8 mouse cellular contexts compared by ENCODE assay signal in the genomic region with DNA sequence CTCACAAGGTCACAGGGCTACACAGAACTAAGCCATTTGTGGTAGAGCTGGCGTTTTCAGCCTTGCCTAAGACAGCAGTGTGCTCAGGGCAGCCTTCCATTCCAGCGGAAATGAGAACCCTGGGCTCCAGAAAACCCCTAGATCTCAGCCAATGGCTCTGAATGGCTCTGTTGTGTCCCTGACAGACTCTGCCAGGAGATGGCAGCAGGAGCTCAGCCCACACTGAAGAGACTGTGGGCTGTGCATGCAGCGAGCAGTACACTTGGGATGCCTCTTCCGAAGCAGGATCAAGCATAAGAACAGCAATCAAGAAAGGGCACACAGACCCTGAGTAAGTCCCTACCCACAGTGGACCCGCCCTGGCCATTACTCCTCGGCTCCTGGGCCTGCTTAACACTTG.
DNase-seq lines count a peak whose midpoint lies in the region; ATAC-seq and TF ChIP-seq lines count a peak whose summit lies in the region.
"Not testable (repeated sequence)": the region's sequence is repeated elsewhere in the genome, so short reads cannot be mapped to it uniquely, and the experiment has no call there.

No protein-coding gene starts in this region.

- not testable (repeated sequence) for DNase-seq in hindbrain, postnatal 0 days (ENCODE audit: low spot score); kidney, postnatal 0 days (ENCODE audit: low spot score); midbrain, embryonic 14.5 days

- no CpG with 5 or more reads among the region's 6 CpGs for WGBS in forebrain, embryonic 15.5 days
- WGBS in heart, embryonic 16.5 days, result no CpG with 5 or more reads among the region's 6 CpGs
- no CpG with 5 or more reads among the region's 6 CpGs for WGBS in hindbrain, postnatal 0 days
- no CpG with 5 or more reads among the region's 6 CpGs for WGBS in kidney, postnatal 0 days
- WGBS in lung, embryonic 15.5 days, result no CpG with 5 or more reads among the region's 6 CpGs
- no CpG with 5 or more reads among the region's 6 CpGs for WGBS in midbrain, embryonic 14.5 days
- no CpG with 5 or more reads among the region's 6 CpGs for WGBS in neural tube, embryonic 15.5 days

- not testable (repeated sequence) for H3K36me3 ChIP-seq in forebrain, embryonic 15.5 days; heart, embryonic 16.5 days (ENCODE audit: control insufficient read depth, insufficient read depth); hindbrain, postnatal 0 days (ENCODE audit: insufficient read depth, low read length); kidney, postnatal 0 days (ENCODE audit: insufficient read depth, low read length); lung, embryonic 15.5 days; midbrain, embryonic 14.5 days (ENCODE audit: control insufficient read depth, insufficient read depth, low read length); neural tube, embryonic 15.5 days

- not testable (repeated sequence) for TF ChIP-seq CTCF in hindbrain, postnatal 0 days (IDR thresholded peaks at IDR 0.05; ENCODE audit: low read depth); kidney, postnatal 0 days (IDR thresholded peaks at IDR 0.05; ENCODE audit: low read depth)

- H3K9ac ChIP-seq in forebrain, embryonic 15.5 days (replicated peaks); heart, embryonic 16.5 days (ENCODE audit: low read length); hindbrain, postnatal 0 days (replicated peaks; ENCODE audit: low read length); kidney, postnatal 0 days (ENCODE audit: low read depth, low read length); lung, embryonic 15.5 days; midbrain, embryonic 14.5 days (replicated peaks; ENCODE audit: low read length); neural tube, embryonic 15.5 days (replicated peaks): not testable (repeated sequence)

- H3K4me1 ChIP-seq in forebrain, embryonic 15.5 days; heart, embryonic 16.5 days (ENCODE audit: control insufficient read depth, insufficient read depth, low read length); hindbrain, postnatal 0 days (ENCODE audit: insufficient read depth, low read length); kidney, postnatal 0 days (replicated peaks; ENCODE audit: insufficient read depth, low read length); lung, embryonic 15.5 days; midbrain, embryonic 14.5 days (ENCODE audit: control insufficient read depth, insufficient read depth, low read length); neural tube, embryonic 15.5 days: not testable (repeated sequence)

- not testable (repeated sequence) for H3K4me2 ChIP-seq in forebrain, embryonic 15.5 days (replicated peaks); heart, embryonic 16.5 days (ENCODE audit: low read depth, low read length); hindbrain, postnatal 0 days (ENCODE audit: low read depth, low read length); kidney, postnatal 0 days (ENCODE audit: low read length); lung, embryonic 15.5 days; midbrain, embryonic 14.5 days (ENCODE audit: low read length); neural tube, embryonic 15.5 days

- not testable (repeated sequence) for H3K9me3 ChIP-seq in forebrain, embryonic 15.5 days; heart, embryonic 16.5 days (replicated peaks; ENCODE audit: control insufficient read depth, low read length); hindbrain, postnatal 0 days (ENCODE audit: low read length); kidney, postnatal 0 days (replicated peaks; ENCODE audit: low read length); lung, embryonic 15.5 days; midbrain, embryonic 14.5 days (ENCODE audit: control insufficient read depth, low read length); neural tube, embryonic 15.5 days (replicated peaks)

- not testable (repeated sequence) for H3K27me3 ChIP-seq in forebrain, embryonic 15.5 days; heart, embryonic 16.5 days (ENCODE audit: control insufficient read depth, insufficient read depth, low read length); hindbrain, postnatal 0 days (ENCODE audit: insufficient read depth, low read length); kidney, postnatal 0 days (ENCODE audit: insufficient read depth, low read length); lung, embryonic 15.5 days; midbrain, embryonic 14.5 days (ENCODE audit: control insufficient read depth, insufficient read depth, low read length); neural tube, embryonic 15.5 days (replicated peaks)

- not testable (repeated sequence) for H3K4me3 ChIP-seq in forebrain, embryonic 15.5 days; heart, embryonic 16.5 days (ENCODE audit: low read length); hindbrain, postnatal 0 days (ENCODE audit: low read length); kidney, postnatal 0 days (replicated peaks; ENCODE audit: low read depth, low read length); lung, embryonic 15.5 days; midbrain, embryonic 14.5 days (replicated peaks; ENCODE audit: low read depth, low read length); neural tube, embryonic 15.5 days (replicated peaks)

- peak; percentile 96 for ATAC-seq in common myeloid progenitor, adult 5-6 weeks (replicated peaks; ENCODE audit: low read depth, poor library complexity, severe bottlenecking)
- peak; percentile 97 for ATAC-seq in forebrain, embryonic 15.5 days (replicated peaks)
- peak; percentile 66; the same call in 1 of the 2 replicates for ATAC-seq in heart, embryonic 16.5 days (replicated peaks; ENCODE audit: extremely low read depth, insufficient read depth, low FRiP score)
- ATAC-seq in hindbrain, postnatal 0 days, result peak; percentile 96
- peak; percentile 77 for ATAC-seq in kidney, postnatal 0 days (replicated peaks; ENCODE audit: low FRiP score, low read depth)
- peak; percentile 87 for ATAC-seq in lung, embryonic 15.5 days (ENCODE audit: borderline replicate concordance, extremely low read depth, low FRiP score, low TSS enrichment)
- ATAC-seq in midbrain, embryonic 14.5 days (ENCODE audit: low FRiP score, low TSS enrichment), result peak; percentile 86
- ATAC-seq in neural tube, embryonic 15.5 days (ENCODE audit: low FRiP score), result peak; percentile 93

- not testable (repeated sequence) for H3K27ac ChIP-seq in forebrain, embryonic 15.5 days (replicated peaks); heart, embryonic 16.5 days (ENCODE audit: low read length); hindbrain, postnatal 0 days; kidney, postnatal 0 days; lung, embryonic 15.5 days; midbrain, embryonic 14.5 days (replicated peaks; ENCODE audit: low read depth, low read length); neural tube, embryonic 15.5 days (replicated peaks)
